Mouse (Mus musculus) heart, adult 2 months (tissue): ENCODE measurements around the gene Ankrd37. TPM values are rescaled to one million over a fixed set of nuclear protein-coding genes. Genes with fewer than 3 reads are reported as not detected.

Experiments
- DNase-seq, 2 experiments: peaks; one replicate each; pipeline ENCODE4 v3.0.0; 2021
- H3K27ac ChIP-seq: fragments of 200-600 bp; 2 replicates; pipeline ENCODE4 v1.8.1; 2022
- H3K27me3 ChIP-seq: fragments of 200-500 bp; 2 replicates; pipeline ENCODE4 v1.6.1; 2012; ENCODE audit warnings: mild to moderate bottlenecking, low read length, inconsistent platforms, mixed read lengths; ENCODE audit not compliant: control insufficient read depth, insufficient read depth
- H3K36me3 ChIP-seq: fragments of 200-500 bp; 2 replicates; pipeline ENCODE4 v1.6.1; 2012; ENCODE audit warnings: low read length, inconsistent platforms; ENCODE audit not compliant: control insufficient read depth, insufficient read depth
- H3K4me1 ChIP-seq: fragments of 200-500 bp; 2 replicates; pipeline ENCODE4 v1.6.1; 2011; ENCODE audit warnings: low read length; ENCODE audit not compliant: control insufficient read depth, insufficient read depth
- H3K4me3 ChIP-seq: fragments of 200-600 bp; 2 replicates; pipeline ENCODE4 v1.8.1; 2022
- H3K79me2 ChIP-seq: fragments of 200-500 bp; replicated peaks from 2 replicates; pipeline ENCODE4 v1.6.1; 2012; ENCODE audit warnings: mild to moderate bottlenecking, inconsistent platforms, low read length, moderate library complexity, mixed read lengths; ENCODE audit not compliant: control insufficient read depth, insufficient read depth
- H3K9ac ChIP-seq: fragments of 200-500 bp; 2 replicates; pipeline ENCODE4 v1.6.1; 2012; ENCODE audit warnings: low read depth, mild to moderate bottlenecking, control low read depth, inconsistent platforms, low read length, mixed read lengths
- CTCF ChIP-seq: fragments of 200-600 bp; IDR thresholded peaks from 2 replicates; pipeline ENCODE4 v1.8.1; 2022; ENCODE audit warnings: antibody characterized with exemption, mild to moderate bottlenecking, moderate library complexity
- EP300 ChIP-seq: fragments of 200-500 bp; IDR thresholded peaks from 2 replicates; pipeline ENCODE4 v1.6.1; 2011; ENCODE audit warnings: low read depth, low read length, control low read depth; ENCODE audit not compliant: insufficient read depth
- POLR2A ChIP-seq: fragments of 200-500 bp; IDR thresholded peaks from 2 replicates; pipeline ENCODE4 v1.6.1; 2011; ENCODE audit warnings: mild to moderate bottlenecking, low read depth, low read length, control low read depth; ENCODE audit not compliant: insufficient read depth
- WGBS: fragments of 180-500 bp; shearing (Covaris S2); methylation state at CpG from one replicate; pipeline ENCODE4 v1.1.7; 2018; 5-methylcytosine and 5-hydroxymethylcytosine counted together
- intact Hi-C: fragments of 180-260 bp; cut with DNase I; formaldehyde crosslinking; loops from one replicate; pipeline ENCODE4 v1.15.1; 2025
- polyA plus RNA-seq: library from polyadenylated mRNA; depleted of rRNA; stranded (reverse); fragments of >200 nt; gene quantifications from 2 replicates; pipeline ENCODE4 v1.2.3, GENCODE M21; 2012
- total RNA-seq, 2 experiments: library from RNA; stranded (reverse); gene quantifications; 2 replicates each; pipeline ENCODE4 v1.2.3; 2021

Gene Ankrd37
- total and polyA plus RNA-seq, 3 experiments, result 4.5 to 5.2 (median 4.5) TPM

DNA sequence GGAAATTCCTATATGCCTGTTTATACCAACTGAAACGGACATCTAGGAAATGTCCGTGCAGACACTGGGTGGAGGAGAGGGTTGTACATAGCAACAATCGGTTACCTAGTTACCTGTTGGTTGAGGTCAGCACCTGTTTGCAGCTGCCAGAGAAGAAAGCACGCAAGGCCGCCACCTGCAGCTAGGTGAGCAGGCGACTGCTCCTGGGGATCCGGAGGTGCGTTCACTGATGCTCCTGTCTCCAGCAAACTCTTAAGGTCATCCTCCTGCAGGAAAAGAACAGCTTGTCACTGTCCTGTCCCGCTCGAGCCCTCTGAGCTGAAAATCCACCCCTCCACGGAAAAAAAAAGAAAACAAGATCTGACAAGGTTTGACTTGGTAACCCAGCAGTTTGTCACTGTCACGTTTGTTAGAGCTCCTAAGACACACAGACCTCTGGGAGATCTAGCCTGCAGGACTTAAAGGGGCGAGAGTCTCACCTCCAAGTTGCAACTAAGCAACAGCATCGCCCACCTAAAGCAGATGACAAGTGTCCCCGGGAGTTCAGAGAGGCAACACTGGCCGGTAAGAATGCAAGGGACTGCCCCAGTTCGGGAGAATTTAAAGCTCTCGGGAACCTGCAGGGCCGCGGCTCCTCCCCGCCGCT lies 6.2 kb downstream of the Ankrd37 start, which contains the start of gene Lrp2bp:
TSS of gene Lrp2bp (plus strand) at position 166 of the 646 bp plus-strand sequence.
- intact Hi-C loops, result loop anchor here (1.0 kb wide), 2 partner anchors 24 to 152 kb away; partner anchors contain the start of genes 1700029J07Rik, Cfap97 and Ufsp2
- Histone ChIP-seq H3K27ac (peak within 1 kb of the TSS; percentile 95), H3K36me3 (peaks cover 6% of the 10 kb centered on the region), H3K9ac (peak within 1 kb of the TSS; percentile 89), H3K27me3 (no peaks in the 10 kb centered on the region), H3K79me2 (no peaks in the 10 kb centered on the region), H3K4me1 (no peaks in the 10 kb centered on the region; the same call in none of the 2 replicates), H3K4me3 (peak within 1 kb of the TSS; percentile 57)
- WGBS, result 4% methylated on average over 22 of the region's 22 CpGs
- TF ChIP-seq CTCF (no peak), EP300 (peak; percentile 6; the same call in 1 of the 2 replicates)
- peak in 1 of 2 experiments; percentile 50 for DNase-seq

DNA sequence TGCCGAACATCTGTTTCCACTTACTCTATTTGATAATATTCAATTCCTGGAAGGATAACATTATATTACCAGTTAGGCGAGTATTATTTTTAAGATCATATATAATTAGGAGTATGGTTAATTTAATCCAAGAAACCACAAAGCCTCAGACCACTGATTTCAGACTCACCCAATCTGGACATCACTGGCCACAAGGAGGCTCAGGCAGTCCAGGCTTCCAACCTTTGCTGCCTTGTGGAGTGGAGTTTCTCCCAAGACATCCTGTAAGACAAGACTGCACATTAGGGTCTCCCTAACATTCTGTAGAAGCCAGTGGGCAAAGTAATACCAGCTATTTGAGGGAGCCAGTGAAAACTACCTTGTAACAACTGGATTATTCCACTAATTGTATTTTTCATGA lies 7.3 kb downstream of the Ankrd37 start:
- WGBS, result 55% methylated on average over 2 of the region's 2 CpGs
- H3K36me3 ChIP-seq, result peaks cover 6% of the 10 kb centered on the region
- H3K79me2 ChIP-seq, result no peaks in the 10 kb centered on the region
- DNase-seq, result no peak
- no peaks in the 10 kb centered on the region for H3K27me3 ChIP-seq
- H3K4me1 ChIP-seq, result no peaks in the 10 kb centered on the region; the same call in none of the 2 replicates
- H3K4me3 ChIP-seq, result peak overlapping the region; percentile 57
- peak overlapping the region; percentile 8; the same call in 1 of the 2 replicates for H3K27ac ChIP-seq
- TF ChIP-seq EP300 (no peak), CTCF (peak; percentile 69)
- intact Hi-C loops, result no loop called here
- no peak overlapping the region for H3K9ac ChIP-seq

DNA sequence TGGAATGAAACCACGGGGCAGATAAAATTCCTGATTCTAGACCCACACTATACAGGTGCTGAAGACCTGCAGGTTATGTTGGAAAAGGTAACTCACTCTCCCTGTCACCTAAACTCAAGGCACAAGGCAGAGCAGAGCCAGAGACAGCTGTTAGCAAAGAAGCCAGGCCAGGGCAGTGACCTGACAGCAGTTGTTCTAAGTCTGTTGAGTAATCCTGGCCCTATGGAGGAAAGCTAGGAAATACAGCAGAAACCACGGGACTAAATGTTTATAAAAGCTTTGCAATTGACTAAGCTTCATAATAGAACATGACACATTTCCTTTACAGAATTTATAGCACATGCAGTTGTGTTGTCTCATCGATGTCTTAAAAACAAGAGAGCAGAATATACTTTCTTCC lies 9.9 kb downstream of the Ankrd37 start:
- H3K4me3 ChIP-seq, result no peak overlapping the region
- H3K9ac ChIP-seq, result no peak overlapping the region
- TF ChIP-seq POLR2A, result no peak
- H3K4me1 ChIP-seq, result no peaks in the 10 kb centered on the region; the same call in 1 of the 2 replicates
- intact Hi-C loops, result no loop called here
- no peaks in the 10 kb centered on the region for H3K27me3 ChIP-seq
- 61% methylated on average over 3 of the region's 3 CpGs for WGBS
- DNase-seq, result no peak
- H3K27ac ChIP-seq, result no peak overlapping the region
- H3K79me2 ChIP-seq, result no peaks in the 10 kb centered on the region
- H3K36me3 ChIP-seq, result peaks cover 6% of the 10 kb centered on the region

DNA sequence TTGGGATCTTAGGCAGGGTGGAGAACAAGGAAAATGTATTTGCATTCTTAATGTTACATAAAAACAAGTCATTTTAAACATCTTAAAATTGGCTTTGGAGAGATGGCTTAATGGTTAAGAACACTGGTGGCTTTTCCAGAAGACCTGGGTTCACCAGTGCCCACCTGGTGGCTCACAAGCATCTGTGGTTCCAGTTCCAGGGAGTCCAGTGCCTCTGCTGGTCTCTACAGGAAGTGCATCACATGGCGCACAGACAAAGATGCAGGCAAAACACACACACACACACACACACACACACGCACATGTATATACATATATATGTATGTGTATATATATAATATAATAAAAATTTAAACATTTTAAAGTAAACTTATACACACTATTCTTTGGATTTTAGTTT lies 11.4 kb downstream of the Ankrd37 start:
- intact Hi-C loops, result no loop called here
- 98% methylated on average over 2 of the region's 2 CpGs for WGBS
- Histone ChIP-seq H3K4me3 (no peak overlapping the region), H3K27ac (no peak overlapping the region), H3K9ac (no peak overlapping the region), H3K36me3 (peaks cover 6% of the 10 kb centered on the region), H3K27me3 (no peaks in the 10 kb centered on the region), H3K4me1 (no peaks in the 10 kb centered on the region), H3K79me2 (no peaks in the 10 kb centered on the region)
- TF ChIP-seq EP300 (no peak), CTCF (peak; percentile 55), POLR2A (no peak)
- DNase-seq, result no peak

DNA sequence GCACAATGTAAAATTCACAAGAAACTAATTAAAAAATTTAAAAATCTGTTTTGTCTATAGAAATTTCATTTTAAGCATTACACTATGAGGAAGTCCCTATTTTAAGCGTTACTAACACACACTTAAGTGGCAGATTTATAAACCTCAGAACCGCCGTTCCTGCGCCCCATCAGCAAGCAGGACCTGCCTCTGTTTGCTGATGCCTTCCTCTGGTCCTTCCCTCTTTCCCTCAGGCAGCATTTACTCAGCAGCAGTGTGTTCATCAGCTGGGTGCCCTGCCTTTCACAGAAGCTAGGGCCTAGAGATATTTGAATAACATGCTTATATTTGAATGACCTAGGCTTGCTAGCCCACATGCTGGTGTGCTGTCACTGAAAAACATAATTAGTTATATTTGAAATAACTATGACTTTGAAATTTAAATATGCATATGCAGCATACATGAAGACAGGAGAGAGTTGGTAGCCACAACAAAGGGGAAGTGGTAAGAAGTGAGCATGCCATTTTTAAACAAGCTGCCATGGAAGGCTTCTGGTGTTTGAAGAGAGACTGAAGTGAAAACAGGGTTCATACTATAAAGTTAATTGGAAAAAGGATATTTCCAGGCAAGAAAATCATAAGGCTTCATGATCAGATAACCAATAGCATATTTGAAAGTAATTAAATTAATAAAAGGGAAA lies 14.7 kb downstream of the Ankrd37 start:
- Histone ChIP-seq H3K4me1 (no peaks in the 10 kb centered on the region), H3K27me3 (no peaks in the 10 kb centered on the region), H3K36me3 (no peaks in the 10 kb centered on the region; the same call in 1 of the 2 replicates), H3K9ac (no peak overlapping the region), H3K79me2 (no peaks in the 10 kb centered on the region), H3K27ac (no peak overlapping the region), H3K4me3 (no peak overlapping the region)
- no peak for TF ChIP-seq POLR2A
- no peak for DNase-seq
- intact Hi-C loops, result no loop called here
- WGBS, result 90% methylated on average over 4 of the region's 4 CpGs

DNA sequence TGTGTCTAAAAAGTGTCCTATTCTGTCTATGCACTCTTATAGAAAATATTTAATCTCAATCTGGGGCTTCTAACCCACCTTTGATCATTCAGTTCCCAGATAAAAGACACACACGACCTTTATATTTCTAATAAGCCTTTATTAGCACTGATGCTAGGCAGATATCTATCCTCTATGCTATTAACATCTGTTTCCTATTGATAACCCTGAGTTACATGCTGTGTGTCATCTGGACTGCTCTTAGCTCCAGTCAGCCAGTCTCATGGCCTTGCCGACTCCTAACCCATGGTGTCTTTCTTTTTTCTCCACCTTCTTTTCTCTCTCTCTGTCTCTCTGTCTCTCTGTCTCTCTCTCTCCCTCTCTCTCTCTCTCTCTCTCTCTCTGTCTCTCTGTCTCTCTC lies 17.3 kb downstream of the Ankrd37 start:
- H3K4me1 ChIP-seq, result no peaks in the 10 kb centered on the region
- 53% methylated on average over 2 of the region's 2 CpGs for WGBS
- H3K79me2 ChIP-seq, result no peaks in the 10 kb centered on the region
- H3K9ac ChIP-seq, result no peak overlapping the region
- H3K27ac ChIP-seq, result no peak overlapping the region
- DNase-seq, result no peak
- intact Hi-C loops, result no loop called here
- no peaks in the 10 kb centered on the region for H3K27me3 ChIP-seq
- H3K4me3 ChIP-seq, result no peak overlapping the region
- no peak for TF ChIP-seq EP300
- TF ChIP-seq POLR2A, result no peak
- no peak for TF ChIP-seq CTCF
- no peaks in the 10 kb centered on the region; the same call in 1 of the 2 replicates for H3K36me3 ChIP-seq
